Mouse (Mus musculus) B cell, adult 62 days (primary cell): Measurements from ENCODE around the gene Nr2c1. TPM values are rescaled to one million over a fixed set of nuclear protein-coding genes. Genes with fewer than 3 reads are reported as not detected.

ENCODE experiments used
- total RNA-seq: library from RNA; stranded (reverse); gene quantifications from 4 replicates; pipeline ENCODE4 v1.2.4, GENCODE M21; 2023

The Nr2c1 gene
- 5.8 to 6.7 TPM (median 6.4 TPM) in 4 replicates for total RNA-seq

DNA sequence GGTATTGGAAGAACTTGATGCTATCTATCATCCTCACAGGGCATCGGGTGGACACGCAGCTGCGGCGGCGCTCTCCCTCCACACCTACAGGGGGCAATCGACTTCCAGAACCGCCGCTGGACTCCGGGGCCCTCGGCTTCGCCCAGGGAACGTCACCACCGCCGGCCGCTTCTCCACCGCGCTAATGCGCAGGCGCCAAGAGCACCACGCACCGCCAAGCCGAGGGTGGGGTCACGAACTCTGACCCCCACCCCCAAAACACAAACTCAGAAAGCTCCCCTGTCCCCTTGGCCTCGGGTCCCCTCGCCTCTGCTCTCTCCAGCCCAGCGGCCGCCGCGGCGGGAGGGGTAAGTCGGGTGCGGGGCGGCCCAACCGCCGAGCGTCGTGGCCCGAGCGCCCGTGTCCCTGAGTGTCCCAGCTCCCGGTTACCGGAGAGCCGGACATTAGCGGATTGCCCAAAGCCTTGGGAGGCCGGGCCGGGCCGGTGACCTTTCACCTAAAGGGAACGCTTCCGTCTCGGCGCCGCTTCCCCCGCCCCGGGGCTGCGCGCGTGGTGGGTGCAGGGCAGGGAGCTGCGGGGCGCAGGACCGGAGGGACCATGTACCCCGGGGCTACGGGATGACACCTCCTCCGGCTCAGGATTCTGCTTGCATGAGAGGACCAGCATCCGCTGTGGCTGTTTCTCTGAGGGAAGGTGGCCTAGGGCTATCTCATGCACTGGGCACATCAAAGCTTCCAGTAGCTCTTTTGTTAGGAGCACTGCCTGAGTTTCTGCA lies at the start of gene Nr2c1:
Gene Nr2c1 (plus strand): TSS at position 268 of the 776 bp plus-strand sequence.

GRCm38 (mm10) chr10:94198482-94199405 lies 50.9 kb downstream of the Nr2c1 start, which contains the start of gene Ndufa12:
TSS of gene Ndufa12 (plus strand) at chr10:94198720.

Other genes with a start within 250 kb of the Nr2c1 start
- gene Vezt, start 112.2 kb upstream of the Nr2c1 start, total RNA-seq: 18.5 to 28.0 TPM (median 23.1 TPM) in 4 replicates
- 15.0 to 19.5 TPM (median 17.5 TPM) in 4 replicates for gene Fgd6, start 112.0 kb upstream of the Nr2c1 start, total RNA-seq
- gene Ndufa12, start 50.7 kb downstream of the Nr2c1 start, total RNA-seq: 47.3 to 54.2 TPM (median 50.3 TPM) in 4 replicates
- not detected in 4 replicates for gene Gm4792, start 150.7 kb downstream of the Nr2c1 start, total RNA-seq
- 21.5 to 25.8 TPM (median 24.6 TPM) in 4 replicates for gene Tmcc3, start 163.9 kb downstream of the Nr2c1 start, total RNA-seq